Comparison of ENCODE assay signal across 26 mouse cellular contexts in genomic region chr11:44543996-44544395, GRCm38 (mm10). TPM values are rescaled to one million over a fixed set of nuclear protein-coding genes. Genes with fewer than 3 reads are reported as not detected.
DNase-seq lines count a peak whose midpoint lies in the region; ATAC-seq and TF ChIP-seq lines count a peak whose summit lies in the region.
"Had no signal": no experiment of that assay in that cellular context is flagged by ENCODE, and none has a peak within 500 bp of the region (broad histone marks: within the 10 kb centered on the region; RNA-seq: fewer than 3 reads in every experiment).

No protein-coding gene starts in this region.

- peaks cover 63% of the 10 kb centered on the region for H3K36me3 ChIP-seq in liver, postnatal 0 days (replicated peaks; ENCODE audit: insufficient read depth, low read length)
- peaks cover 16% of the 10 kb centered on the region for H3K36me3 ChIP-seq in thymus, adult 2 months (ENCODE audit: control insufficient read depth, insufficient read depth, low read length)
- H3K36me3 ChIP-seq in midbrain, embryonic 15.5 days (replicated peaks), result peaks cover 15% of the 10 kb centered on the region; the same call in 1 of the 2 replicates

- no peak for TF ChIP-seq POLR2A in thymus, adult 2 months (IDR thresholded peaks at IDR 0.05; ENCODE audit: control insufficient read depth, extremely low read depth, insufficient read depth, low read length, poor library complexity)

- H3K4me1 ChIP-seq in liver, postnatal 0 days (ENCODE audit: insufficient read depth), result peaks cover 4% of the 10 kb centered on the region; the same call in 1 of the 2 replicates
- peaks cover 57% of the 10 kb centered on the region for H3K4me1 ChIP-seq in thymus, adult 2 months (replicated peaks; ENCODE audit: control insufficient read depth, insufficient read depth, low read length)
- peaks cover 5% of the 10 kb centered on the region; the same call in 1 of the 2 replicates for H3K4me1 ChIP-seq in midbrain, embryonic 15.5 days

- no peak overlapping the region for H3K9ac ChIP-seq in liver, postnatal 0 days (replicated peaks)
- no peak overlapping the region for H3K9ac ChIP-seq in midbrain, embryonic 15.5 days
- H3K9ac ChIP-seq: embryonic facial prominence, embryonic 13.5 days; forebrain, embryonic 12.5 days; hindbrain, embryonic 12.5 days; limb, embryonic 13.5 days; neural tube, embryonic 13.5 days had no signal

- H3K9me3 ChIP-seq in liver, postnatal 0 days (ENCODE audit: low read length), result no peaks in the 10 kb centered on the region
- no peaks in the 10 kb centered on the region for H3K9me3 ChIP-seq in midbrain, embryonic 15.5 days
- H3K9me3 ChIP-seq: embryonic facial prominence, embryonic 13.5 days; forebrain, embryonic 12.5 days; hindbrain, embryonic 12.5 days; limb, embryonic 13.5 days; neural tube, embryonic 13.5 days had no signal

- H3K27me3 ChIP-seq in liver, postnatal 0 days (ENCODE audit: insufficient read depth, low read length), result no peaks in the 10 kb centered on the region
- no peaks in the 10 kb centered on the region for H3K27me3 ChIP-seq in thymus, adult 2 months (ENCODE audit: control insufficient read depth, insufficient read depth, low read length)
- H3K27me3 ChIP-seq in midbrain, embryonic 15.5 days (replicated peaks), result no peaks in the 10 kb centered on the region
- H3K27me3 ChIP-seq: embryonic facial prominence, embryonic 13.5 days; forebrain, embryonic 12.5 days; hindbrain, embryonic 12.5 days; limb, embryonic 13.5 days; neural tube, embryonic 13.5 days had no signal

- 64% methylated on average over 6 of the region's 6 CpGs for WGBS in liver, postnatal 0 days (ENCODE audit: insufficient replicate concordance)
- WGBS in thymus, adult 2 months, result 31% methylated on average over 6 of the region's 6 CpGs
- 87% methylated on average over 6 of the region's 6 CpGs for WGBS in midbrain, embryonic 15.5 days

- no peak for TF ChIP-seq EP300 in liver, postnatal 0 days (IDR thresholded peaks at IDR 0.05; ENCODE audit: low read depth)

- intact Hi-C loops in left cerebral cortex, postnatal 25 days (cut with DNase I), result no loop called here

- no peak overlapping the region for H3K27ac ChIP-seq in liver, postnatal 0 days (ENCODE audit: low read depth)
- peak overlapping the region; percentile 41 for H3K27ac ChIP-seq in thymus, adult 2 months (ENCODE audit: control insufficient read depth, insufficient read depth, low read length)
- H3K27ac ChIP-seq in midbrain, embryonic 15.5 days, result no peak overlapping the region
- H3K27ac ChIP-seq: embryonic facial prominence, embryonic 13.5 days; forebrain, embryonic 12.5 days; hindbrain, embryonic 12.5 days; limb, embryonic 13.5 days; neural tube, embryonic 13.5 days had no signal

- no peak overlapping the region for H3K4me2 ChIP-seq in liver, postnatal 0 days (ENCODE audit: low read depth, low read length)
- no peak overlapping the region for H3K4me2 ChIP-seq in midbrain, embryonic 15.5 days
- H3K4me2 ChIP-seq: embryonic facial prominence, embryonic 13.5 days; forebrain, embryonic 12.5 days; hindbrain, embryonic 12.5 days; limb, embryonic 13.5 days; neural tube, embryonic 13.5 days had no signal

- TF ChIP-seq CTCF in liver, postnatal 0 days (IDR thresholded peaks at IDR 0.05; ENCODE audit: low read depth), result no peak
- no peak for TF ChIP-seq CTCF in thymus, adult 2 months (IDR thresholded peaks at IDR 0.05; ENCODE audit: borderline replicate concordance, control insufficient read depth, extremely low read depth, insufficient read depth, low read length, poor library complexity)

- ATAC-seq in liver, postnatal 0 days, result no peak
- peak; percentile 10 for ATAC-seq in activated CD4-positive, CD25-positive, alpha-beta regulatory T cell, adult 4 months
- ATAC-seq in midbrain, embryonic 15.5 days (replicated peaks), result no peak

- no peak overlapping the region for H3K4me3 ChIP-seq in liver, postnatal 0 days (ENCODE audit: low read depth, low read length)
- no peak overlapping the region for H3K4me3 ChIP-seq in thymus, adult 2 months (ENCODE audit: control insufficient read depth, insufficient read depth, low read length)
- H3K4me3 ChIP-seq in midbrain, embryonic 15.5 days, result no peak overlapping the region
- H3K4me3 ChIP-seq: embryonic facial prominence, embryonic 13.5 days; erythroblast, embryonic 14.5 days; forebrain, embryonic 12.5 days; hindbrain, embryonic 12.5 days; limb, embryonic 13.5 days; neural tube, embryonic 13.5 days had no signal

- peak; percentile 1 for DNase-seq in liver
- DNase-seq in liver, postnatal 0 days, result no peak
- DNase-seq in thymus, adult 2 months, result no peak
- DNase-seq in thymus, postnatal 36 days, result no peak
- peak; percentile 57 for DNase-seq in naive thymus-derived CD4-positive, alpha-beta T cell, adult 2 months (ENCODE audit: low read depth)
- DNase-seq in left cerebral cortex, postnatal 25 days (ENCODE audit: low spot score in 2 of 2), result no peak
- DNase-seq: adrenal gland, postnatal 25 days; B cell, adult 2 months; cerebellum, adult 8-10 months; cerebellum, postnatal 36 days; embryo, embryonic 11 days; gastrocnemius, postnatal 36 days; heart, postnatal 14 days; kidney, adult 18-20 months; lung, adult 18-20 months; midbrain, embryonic 14.5 days; right cerebral cortex, adult 18-20 months; right cerebral cortex, postnatal 4 days had no signal

RNA-seq across cellular contexts. Expression of gene Rnf145, which starts 25.2 kb away (rescaled TPM):
- 31.9 and 32.7 TPM in 2 replicates for polyA plus RNA-seq in liver, postnatal 0 days (2015; fragmentation: Nextera tagmentation; extraction: Ambion mirVana)
- 361 and 669 TPM in 2 replicates for polyA plus RNA-seq in thymus, adult 2 months (2012; rRNA removed)
- polyA plus RNA-seq in activated CD4-positive, CD25-positive, alpha-beta regulatory T cell, adult 4 months (2017; shearing (Covaris generic)), result 10 to 100 TPM; 45.3 to 60.4 TPM
- total RNA-seq in left cerebral cortex, postnatal 25 days (2021), result 100 to 1,000 TPM in 1 of 2 experiments, 10 to 100 TPM in 1; 93.7 to 110 TPM
- 123 and 128 TPM in 2 replicates for polyA plus RNA-seq in midbrain, embryonic 15.5 days (2015; fragmentation: Nextera tagmentation; extraction: Ambion mirVana)

Comparison
In these comparisons a context has a peak if more than half of its experiments do, and no peak if none do; other contexts are left out.
1. DNase-seq: peak in liver (single experiment) and naive thymus-derived CD4-positive, alpha-beta T cell, adult 2 months (single experiment); none in liver, postnatal 0 days (single experiment), thymus, adult 2 months (single experiment), thymus, postnatal 36 days (0 of 2) and left cerebral cortex, postnatal 25 days (0 of 2).